Mouse (Mus musculus) embryonic facial prominence, embryonic 15.5 days (tissue): ENCODE data around the gene Rhbdf1. TPM values are rescaled to one million over a fixed set of nuclear protein-coding genes. Genes with fewer than 3 reads are reported as not detected.

Experiments used
- ATAC-seq: fragments of 200-750 bp; cut with Nextera tagmentation; 2 replicates; pipeline ENCODE4 v1.8.0; 2017; ENCODE audit warnings: low read depth, moderate TSS enrichment; ENCODE audit not compliant: insufficient number of reproducible peaks, low FRiP score, low TSS enrichment
- H3K27ac ChIP-seq: fragments of 300-500 bp; sonication (generic); replicated peaks from 2 replicates; pipeline ENCODE4 v1.5.1; 2015; ENCODE audit warnings: mild to moderate bottlenecking, inconsistent platforms
- H3K27me3 ChIP-seq: fragments of 300-500 bp; sonication (generic); 2 replicates; pipeline ENCODE4 v1.6.1; 2015; ENCODE audit warnings: inconsistent platforms
- H3K36me3 ChIP-seq: fragments of 300-500 bp; sonication (generic); 2 replicates; pipeline ENCODE4 v1.6.1; 2015; ENCODE audit warnings: mild to moderate bottlenecking, inconsistent platforms
- H3K4me1 ChIP-seq: fragments of 300-500 bp; sonication (generic); 2 replicates; pipeline ENCODE4 v1.6.1; 2015; ENCODE audit warnings: inconsistent platforms
- H3K4me2 ChIP-seq: fragments of 300-500 bp; sonication (generic); replicated peaks from 2 replicates; pipeline ENCODE4 v1.6.1; 2015; ENCODE audit warnings: mild to moderate bottlenecking, inconsistent platforms
- H3K4me3 ChIP-seq: fragments of 300-500 bp; sonication (generic); replicated peaks from 2 replicates; pipeline ENCODE4 v1.5.1; 2015; ENCODE audit warnings: mild to moderate bottlenecking, inconsistent platforms
- H3K9ac ChIP-seq: fragments of 300-500 bp; sonication (generic); 2 replicates; pipeline ENCODE4 v1.6.1; 2015; ENCODE audit warnings: inconsistent platforms
- H3K9me3 ChIP-seq: fragments of 300-500 bp; sonication (generic); replicated peaks from 2 replicates; pipeline ENCODE4 v1.6.1; 2016; ENCODE audit warnings: inconsistent platforms
- WGBS: fragments of 180-500 bp; shearing (Covaris S2); methylation state at CpG from one replicate; pipeline ENCODE4 v1.1.7; 2015; 5-methylcytosine and 5-hydroxymethylcytosine counted together
- polyA plus RNA-seq: library from polyadenylated mRNA; unstranded; fragments of >200 nt; fragmentation: Nextera tagmentation; extraction: Ambion mirVana; gene quantifications from 2 replicates; pipeline ENCODE4 v1.2.1, GENCODE M21; 2015

Rhbdf1 gene
- polyA plus RNA-seq, 1 experiment from 2014 or later = 78.2 TPM

DNA sequence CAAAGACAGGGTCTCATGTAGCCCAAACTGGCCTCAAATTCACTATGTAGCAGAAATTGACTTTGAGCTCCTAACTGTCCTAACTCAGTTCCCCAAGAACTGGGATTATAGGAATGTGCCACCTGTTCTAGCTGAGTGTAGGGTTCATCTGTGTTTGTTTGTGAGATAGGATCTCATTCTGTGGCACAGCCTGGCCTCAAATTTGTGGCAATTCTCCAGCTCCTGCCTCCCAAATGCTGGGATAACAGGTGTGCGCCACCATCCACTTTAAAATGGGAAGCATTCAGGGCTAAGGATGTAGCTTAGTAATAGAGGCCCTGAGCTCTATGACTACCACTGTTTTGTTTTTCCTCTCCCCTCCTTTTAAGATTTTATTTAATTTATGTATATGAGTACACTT, 31.0 kb upstream of the Rhbdf1 start:
- Histone ChIP-seq H3K27me3 (no peaks in the 10 kb centered on the region), H3K36me3 (peaks cover 52% of the 10 kb centered on the region), H3K9ac (no peak overlapping the region), H3K4me3 (no peak overlapping the region), H3K4me2 (no peak overlapping the region), H3K9me3 (no peaks in the 10 kb centered on the region), H3K4me1 (no peaks in the 10 kb centered on the region), H3K27ac (no peak overlapping the region)
- 93% methylated on average over 1 of the region's 1 CpGs for WGBS
- ATAC-seq = no peak

- 83% methylated on average over 8 of the region's 8 CpGs for WGBS
- H3K9me3 ChIP-seq = no peaks in the 10 kb centered on the region
- H3K4me1 ChIP-seq = no peaks in the 10 kb centered on the region
- H3K4me2 ChIP-seq = no peak overlapping the region
- no peaks in the 10 kb centered on the region for H3K27me3 ChIP-seq
- H3K27ac ChIP-seq = no peak overlapping the region
- no peak overlapping the region for H3K4me3 ChIP-seq
- ATAC-seq = no peak
- H3K9ac ChIP-seq = no peak overlapping the region
- peaks cover 69% of the 10 kb centered on the region for H3K36me3 ChIP-seq
These were observed 29.0 kb upstream of the Rhbdf1 start for GRCm38 (mm10) chr11:32250880-32251763.

- no peak overlapping the region for H3K4me2 ChIP-seq
- peaks cover 17% of the 10 kb centered on the region for H3K4me1 ChIP-seq
- H3K27ac ChIP-seq = no peak overlapping the region
- H3K9ac ChIP-seq = no peak overlapping the region
- H3K36me3 ChIP-seq = peaks cover 69% of the 10 kb centered on the region
- no peak for ATAC-seq
- H3K27me3 ChIP-seq = no peaks in the 10 kb centered on the region
- WGBS = 78% methylated on average over 3 of the region's 3 CpGs
- no peaks in the 10 kb centered on the region for H3K9me3 ChIP-seq
- H3K4me3 ChIP-seq = no peak overlapping the region
These were observed 26.2 kb upstream of the Rhbdf1 start for GRCm38 (mm10) chr11:32248350-32248749.

DNA sequence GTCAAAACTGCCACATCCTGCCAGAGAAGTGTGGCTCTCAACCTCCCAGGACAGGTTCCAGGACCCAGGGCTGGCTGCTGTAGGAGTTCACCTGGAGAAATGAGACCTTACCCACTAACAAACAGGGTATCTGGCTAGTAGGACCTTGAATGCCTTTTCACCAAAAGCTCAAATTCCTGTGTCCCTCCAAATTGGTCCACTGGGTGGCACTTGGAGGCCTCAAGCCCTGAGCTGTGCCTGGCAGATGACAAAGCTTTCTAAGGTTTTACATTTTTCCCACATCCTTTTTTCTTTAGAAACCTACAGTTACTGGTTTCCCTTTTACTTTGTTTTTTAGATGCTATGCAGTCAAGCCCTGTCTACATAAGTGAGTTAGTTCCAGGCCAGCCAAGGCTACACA, 25.0 kb upstream of the Rhbdf1 start:
- Histone ChIP-seq H3K27me3 (no peaks in the 10 kb centered on the region), H3K4me2 (no peak overlapping the region), H3K27ac (no peak overlapping the region), H3K4me1 (peaks cover 22% of the 10 kb centered on the region), H3K4me3 (no peak overlapping the region), H3K9me3 (no peaks in the 10 kb centered on the region), H3K9ac (no peak overlapping the region), H3K36me3 (peaks cover 57% of the 10 kb centered on the region)
- ATAC-seq = no peak

DNA sequence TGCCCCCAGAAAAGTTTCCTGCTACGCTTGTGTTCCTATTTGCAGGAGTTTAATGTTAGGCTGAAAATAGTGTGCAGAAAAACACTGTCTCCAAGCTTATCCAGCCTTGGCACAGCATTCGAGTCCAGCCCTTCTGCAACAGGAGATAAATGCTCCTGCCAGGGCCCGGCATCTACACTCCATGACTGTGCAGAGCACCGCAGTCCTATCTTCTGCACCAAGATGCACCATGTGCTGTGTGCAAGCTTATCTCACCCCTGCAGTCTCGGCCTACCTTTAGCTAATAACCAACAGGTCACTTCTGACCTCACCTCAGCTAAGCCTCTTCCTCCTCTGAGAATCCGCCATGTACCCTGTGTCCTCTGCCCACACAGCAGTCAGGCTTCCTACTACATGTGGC, 23.5 kb upstream of the Rhbdf1 start:
- no peak for ATAC-seq

DNA sequence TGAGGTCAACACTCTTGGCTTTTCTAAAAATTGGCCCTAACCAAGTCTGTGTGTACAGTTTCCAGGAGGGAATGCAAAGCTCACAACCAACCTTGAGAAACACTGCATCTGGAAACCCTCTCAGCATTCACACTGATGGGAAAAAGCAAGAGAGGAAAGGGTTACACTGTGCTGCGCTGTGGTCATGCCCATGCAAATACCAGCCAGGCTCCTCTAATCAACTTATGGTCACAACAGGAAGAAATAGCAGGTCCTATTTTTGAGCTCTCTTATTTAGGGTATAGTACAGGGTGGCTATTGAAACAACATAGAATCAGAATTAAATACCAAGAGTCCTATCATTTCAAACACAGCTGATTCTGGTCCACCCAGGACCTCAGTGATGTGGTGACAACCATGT, 22.5 kb upstream of the Rhbdf1 start:
- peaks cover 22% of the 10 kb centered on the region for H3K4me1 ChIP-seq
- H3K27me3 ChIP-seq = no peaks in the 10 kb centered on the region
- no peak overlapping the region for H3K9ac ChIP-seq
- H3K36me3 ChIP-seq = peaks cover 57% of the 10 kb centered on the region
- no peak overlapping the region for H3K4me3 ChIP-seq
- ATAC-seq = peak; percentile 68; the same call in 1 of the 2 replicates
- H3K4me2 ChIP-seq = no peak overlapping the region
- H3K9me3 ChIP-seq = no peaks in the 10 kb centered on the region
- 82% methylated on average over 1 of the region's 1 CpGs for WGBS
- H3K27ac ChIP-seq = peak overlapping the region; percentile 75; the same call in 1 of the 2 replicates

More for the DNA sequence above, 23.5 kb upstream of the Rhbdf1 start:
- Histone ChIP-seq H3K36me3 (peaks cover 56% of the 10 kb centered on the region), H3K27me3 (no peaks in the 10 kb centered on the region), H3K27ac (0 out of 2 replicates have a peak overlapping the region, but pooled peaks have one; percentile 44), H3K4me2 (no peak overlapping the region), H3K4me1 (peaks cover 22% of the 10 kb centered on the region), H3K4me3 (no peak overlapping the region), H3K9me3 (no peaks in the 10 kb centered on the region), H3K9ac (no peak overlapping the region)
- WGBS = 94% methylated on average over 6 of the region's 6 CpGs

DNA sequence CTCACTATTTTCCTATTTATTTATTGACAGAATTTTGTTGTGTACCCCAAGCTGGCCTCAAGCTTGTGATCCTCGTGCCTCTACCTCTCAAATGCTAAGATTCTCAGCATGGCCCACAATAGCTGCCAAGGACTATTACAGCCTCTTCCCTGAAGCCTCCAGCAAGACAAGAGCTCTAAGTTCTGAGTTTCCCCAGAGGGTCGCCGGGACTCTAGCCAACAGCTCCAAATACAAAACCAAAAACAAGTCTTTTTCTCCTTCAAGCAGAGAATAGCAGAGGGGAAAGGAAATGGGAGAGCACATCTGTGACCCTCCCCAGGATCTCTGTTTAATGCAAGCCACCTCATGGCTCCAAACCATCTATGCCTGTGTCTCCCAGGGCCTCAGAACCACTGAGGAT, 22.0 kb upstream of the Rhbdf1 start:
- no peaks in the 10 kb centered on the region for H3K9me3 ChIP-seq
- ATAC-seq = no peak
- no peak overlapping the region for H3K4me3 ChIP-seq
- WGBS = 52% methylated on average over 3 of the region's 3 CpGs
- H3K4me2 ChIP-seq = no peak overlapping the region
- H3K27me3 ChIP-seq = no peaks in the 10 kb centered on the region
- H3K4me1 ChIP-seq = peaks cover 22% of the 10 kb centered on the region
- H3K36me3 ChIP-seq = peaks cover 58% of the 10 kb centered on the region
- H3K9ac ChIP-seq = no peak overlapping the region
- H3K27ac ChIP-seq = peak overlapping the region; percentile 75; the same call in 1 of the 2 replicates

DNA sequence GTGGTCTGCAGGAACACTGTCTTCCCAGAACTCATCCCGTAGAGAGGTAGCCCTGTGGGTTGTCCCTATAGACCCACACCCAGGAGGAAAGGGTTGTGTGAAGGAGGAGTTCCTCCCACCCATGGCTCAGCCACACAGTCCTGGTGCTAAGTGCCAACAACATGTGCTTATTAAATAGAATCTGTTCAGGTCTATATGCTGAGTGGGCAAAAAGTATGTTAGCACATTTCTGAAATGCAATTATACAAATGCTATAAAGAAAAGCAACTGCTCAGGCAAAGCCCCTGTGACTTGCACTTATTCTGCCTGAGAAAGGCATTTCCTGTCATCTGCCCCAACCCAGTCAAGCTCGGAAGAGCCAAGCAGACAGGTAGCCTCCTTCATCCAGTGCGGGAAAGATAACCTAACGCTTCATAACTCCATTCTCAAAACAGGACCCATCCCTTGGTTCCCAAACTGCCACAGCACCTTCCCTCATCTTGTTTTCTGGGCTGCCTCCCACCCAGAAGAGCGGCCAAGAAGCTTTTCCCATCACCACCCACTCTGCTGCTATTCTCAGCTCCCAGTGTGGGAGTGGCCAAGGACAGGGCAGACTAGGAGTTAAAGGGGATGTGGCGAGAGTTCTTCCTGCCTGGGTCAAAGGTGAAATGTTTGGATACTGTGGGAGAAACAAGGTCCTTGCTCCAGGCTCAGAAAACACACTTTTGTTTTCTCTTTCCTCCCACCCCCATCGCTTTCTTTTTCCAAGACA, 21.3 kb upstream of the Rhbdf1 start:
- no peak for ATAC-seq
- peaks cover 23% of the 10 kb centered on the region for H3K4me1 ChIP-seq
- no peak overlapping the region for H3K4me2 ChIP-seq
- no peak overlapping the region for H3K4me3 ChIP-seq
- H3K27ac ChIP-seq = 0 out of 2 replicates have a peak overlapping the region, but pooled peaks have one; percentile 75
- 53% methylated on average over 7 of the region's 7 CpGs for WGBS
- H3K9ac ChIP-seq = no peak overlapping the region
- H3K27me3 ChIP-seq = no peaks in the 10 kb centered on the region
- H3K9me3 ChIP-seq = no peaks in the 10 kb centered on the region
- peaks cover 59% of the 10 kb centered on the region for H3K36me3 ChIP-seq

DNA sequence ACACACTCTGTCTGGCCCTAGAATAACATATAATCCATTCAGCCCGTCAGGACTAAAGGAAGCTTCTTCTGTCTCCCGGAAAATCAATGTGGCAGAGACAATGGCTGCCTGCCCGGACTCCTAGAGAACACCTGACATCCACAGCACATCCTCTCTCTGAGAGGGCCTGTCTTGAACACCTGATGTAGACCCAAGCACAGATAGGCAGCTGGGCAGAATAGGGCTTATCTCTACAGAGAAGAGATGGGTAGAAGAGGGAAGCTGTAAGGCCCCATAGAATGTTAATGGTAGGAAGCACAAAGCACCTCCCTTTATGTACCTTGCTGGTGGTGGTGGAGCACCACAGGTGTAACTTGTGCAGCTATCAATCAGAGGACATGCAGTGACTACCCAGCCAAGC, 20.1 kb upstream of the Rhbdf1 start:
- no peak overlapping the region for H3K27ac ChIP-seq
- no peak for ATAC-seq
- no peak overlapping the region for H3K9ac ChIP-seq
- no peaks in the 10 kb centered on the region for H3K9me3 ChIP-seq
- H3K4me1 ChIP-seq = peaks cover 29% of the 10 kb centered on the region
- 85% methylated on average over 3 of the region's 3 CpGs for WGBS
- H3K36me3 ChIP-seq = peaks cover 57% of the 10 kb centered on the region
- no peak overlapping the region for H3K4me2 ChIP-seq
- H3K4me3 ChIP-seq = no peak overlapping the region
- H3K27me3 ChIP-seq = no peaks in the 10 kb centered on the region

DNA sequence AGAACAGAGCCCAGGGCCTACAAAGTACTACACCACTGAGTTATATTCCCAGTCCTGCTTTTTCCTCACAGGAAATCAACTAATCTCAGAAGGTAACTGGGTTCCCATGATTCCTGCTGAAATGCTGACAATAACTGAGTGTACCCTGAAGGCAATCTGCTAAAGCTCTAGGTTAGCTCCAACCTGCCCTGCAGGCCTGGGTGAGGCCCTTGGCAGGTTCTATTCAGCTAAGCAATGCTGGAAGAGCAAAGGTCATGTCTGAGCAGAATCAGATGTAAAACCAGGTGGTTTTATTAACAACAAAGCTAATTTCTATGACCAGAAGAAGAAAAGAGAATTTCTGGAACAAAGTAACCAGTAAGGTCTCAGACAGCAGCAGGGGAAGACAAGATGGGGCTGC, 19.3 kb upstream of the Rhbdf1 start:
- no peak overlapping the region for H3K9ac ChIP-seq
- H3K4me2 ChIP-seq = no peak overlapping the region
- no peak for ATAC-seq
- no peak overlapping the region for H3K27ac ChIP-seq
- peaks cover 51% of the 10 kb centered on the region for H3K36me3 ChIP-seq
- H3K9me3 ChIP-seq = no peaks in the 10 kb centered on the region
- peaks cover 37% of the 10 kb centered on the region for H3K4me1 ChIP-seq
- H3K4me3 ChIP-seq = no peak overlapping the region
- no peaks in the 10 kb centered on the region for H3K27me3 ChIP-seq

GRCm38 (mm10) chr11:32238093-32238860, 16.2 kb upstream of the Rhbdf1 start:
- Histone ChIP-seq H3K27me3 (no peaks in the 10 kb centered on the region), H3K4me1 (peaks cover 48% of the 10 kb centered on the region), H3K9ac (no peak overlapping the region), H3K9me3 (no peaks in the 10 kb centered on the region), H3K36me3 (peaks cover 52% of the 10 kb centered on the region), H3K4me3 (no peak overlapping the region), H3K4me2 (no peak overlapping the region), H3K27ac (no peak overlapping the region)
- 63% methylated on average over 5 of the region's 5 CpGs for WGBS
- ATAC-seq = no peak
